Mouse (Mus musculus) midbrain, postnatal 0 days (tissue): ENCODE data around the gene 1110008L16Rik. TPM values are rescaled to one million over a fixed set of nuclear protein-coding genes. Genes with fewer than 3 reads are reported as not detected.
"Not testable (repeated sequence)": the region's sequence is repeated elsewhere in the genome, so short reads cannot be mapped to it uniquely, and the experiment has no call there.

Source experiments
- ATAC-seq: fragments of 200-750 bp; cut with Nextera tagmentation; 2 replicates; pipeline ENCODE4 v1.8.0; 2017; ENCODE audit warnings: moderate number of reproducible peaks, mild to moderate bottlenecking, moderate TSS enrichment, moderate library complexity; ENCODE audit not compliant: low FRiP score
- DNase-seq: peaks from one replicate; pipeline ENCODE4 v3.0.0-alpha.2; 2015; ENCODE audit warnings: low spot score
- H3K27ac ChIP-seq: fragments of 300-500 bp; sonication (generic); 2 replicates; pipeline ENCODE4 v1.5.1; 2014; ENCODE audit warnings: low read depth, mild to moderate bottlenecking, low read length, mixed read lengths
- H3K27me3 ChIP-seq: fragments of 300-500 bp; sonication (generic); 2 replicates; pipeline ENCODE4 v1.6.1; 2014; ENCODE audit warnings: low read length, control low read depth, mixed read lengths; ENCODE audit not compliant: insufficient read depth
- H3K36me3 ChIP-seq: fragments of 300-500 bp; sonication (generic); 2 replicates; pipeline ENCODE4 v1.6.1; 2014; ENCODE audit warnings: low read length, control low read depth, mixed read lengths; ENCODE audit not compliant: insufficient read depth
- H3K4me1 ChIP-seq: fragments of 300-500 bp; sonication (generic); 2 replicates; pipeline ENCODE4 v1.6.1; 2014; ENCODE audit warnings: mild to moderate bottlenecking, control low read depth, antibody characterized with exemption, low read length, mixed read lengths; ENCODE audit not compliant: insufficient read depth
- H3K4me2 ChIP-seq: fragments of 300-500 bp; sonication (generic); 2 replicates; pipeline ENCODE4 v1.6.1; 2014; ENCODE audit warnings: low read depth, mild to moderate bottlenecking, low read length, mixed read lengths; ENCODE audit not compliant: poor library complexity, severe bottlenecking
- H3K4me3 ChIP-seq: fragments of 300-500 bp; sonication (generic); 2 replicates; pipeline ENCODE4 v1.5.1; 2014; ENCODE audit warnings: low read depth, mild to moderate bottlenecking, low read length, moderate library complexity
- H3K9ac ChIP-seq: fragments of 300-500 bp; sonication (generic); replicated peaks from 2 replicates; pipeline ENCODE4 v1.6.1; 2014; ENCODE audit warnings: mild to moderate bottlenecking, low read length, moderate library complexity, mixed read lengths; ENCODE audit not compliant: poor library complexity, severe bottlenecking
- H3K9me3 ChIP-seq: fragments of 300-500 bp; sonication (generic); 2 replicates; pipeline ENCODE4 v1.6.1; 2016; ENCODE audit warnings: low read length, control low read depth
- CTCF ChIP-seq: IDR thresholded peaks from 2 replicates; pipeline ENCODE4 v1.5.1; 2016; ENCODE audit warnings: antibody characterized with exemption, mild to moderate bottlenecking
- WGBS: fragments of 180-500 bp; shearing (Covaris S2); extraction: QIAGEN DNeasy Blood & Tissue Kit; methylation state at CpG from one replicate; pipeline ENCODE4 v1.1.7; 2014; 5-methylcytosine and 5-hydroxymethylcytosine counted together
- polyA plus RNA-seq: library from polyadenylated mRNA; unstranded; fragments of >200 nt; fragmentation: Nextera tagmentation; extraction: Ambion mirVana; gene quantifications from 2 replicates; pipeline ENCODE4 v1.2.1, GENCODE M21; 2015
- total RNA-seq: library from RNA; depleted of rRNA; stranded (reverse); fragments of >200 nt; gene quantifications from 2 replicates; pipeline ENCODE4 v1.2.3, GENCODE M21; 2014

The 1110008L16Rik gene
- total and polyA plus RNA-seq, 2 experiments from 2014 or later, result 6.5 to 8.9 TPM

GRCm38 (mm10) chr12:55389132-55390081 is 90.0 kb downstream of the 1110008L16Rik start:
- Histone ChIP-seq H3K9ac (no peak overlapping the region), H3K4me3 (no peak overlapping the region), H3K9me3 (no peaks in the 10 kb centered on the region), H3K27me3 (no peaks in the 10 kb centered on the region), H3K4me2 (no peak overlapping the region), H3K36me3 (no peaks in the 10 kb centered on the region), H3K4me1 (no peaks in the 10 kb centered on the region), H3K27ac (no peak overlapping the region)
- TF ChIP-seq CTCF, result no peak
- ATAC-seq (no peak), DNase-seq (no peak)
- WGBS, result 82% methylated on average over 17 of the region's 17 CpGs

DNA sequence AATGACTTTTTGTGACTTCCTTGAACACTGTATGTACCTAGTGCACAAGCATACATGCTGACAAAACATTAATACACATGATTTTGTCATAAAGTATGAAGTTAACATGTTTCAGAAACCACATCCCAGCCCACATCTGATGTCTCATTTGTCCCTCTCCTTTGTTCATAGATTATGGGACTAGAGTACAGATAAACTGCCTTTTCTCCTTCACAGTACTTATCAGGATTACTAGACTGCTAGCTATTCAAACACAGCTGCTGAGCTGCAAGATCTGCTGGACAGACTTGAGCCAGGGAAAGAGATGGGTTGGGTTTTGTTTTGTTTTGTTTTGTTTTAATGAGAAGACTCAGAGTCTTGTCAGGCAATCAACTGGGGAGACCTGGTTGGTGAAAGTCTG is 92.7 kb downstream of the 1110008L16Rik start:
- no peak overlapping the region for H3K9ac ChIP-seq
- ATAC-seq (no peak), DNase-seq (no peak)
- no peak for TF ChIP-seq CTCF
- H3K27ac ChIP-seq, result no peak overlapping the region
- H3K9me3 ChIP-seq, result no peaks in the 10 kb centered on the region
- no peak overlapping the region for H3K4me2 ChIP-seq
- H3K4me1 ChIP-seq, result no peaks in the 10 kb centered on the region
- H3K27me3 ChIP-seq, result no peaks in the 10 kb centered on the region
- H3K4me3 ChIP-seq, result no peak overlapping the region
- H3K36me3 ChIP-seq, result no peaks in the 10 kb centered on the region

GRCm38 (mm10) chr12:55392733-55393577 is 93.6 kb downstream of the 1110008L16Rik start:
- Histone ChIP-seq H3K9me3 (no peaks in the 10 kb centered on the region), H3K4me2 (no peak overlapping the region), H3K36me3 (no peaks in the 10 kb centered on the region), H3K9ac (no peak overlapping the region), H3K27me3 (no peaks in the 10 kb centered on the region), H3K27ac (no peak overlapping the region), H3K4me1 (peaks cover 2% of the 10 kb centered on the region; the same call in 1 of the 2 replicates), H3K4me3 (no peak overlapping the region)
- WGBS, result 83% methylated on average over 11 of the region's 11 CpGs
- TF ChIP-seq CTCF, result no peak
- ATAC-seq (no peak), DNase-seq (no peak)

DNA sequence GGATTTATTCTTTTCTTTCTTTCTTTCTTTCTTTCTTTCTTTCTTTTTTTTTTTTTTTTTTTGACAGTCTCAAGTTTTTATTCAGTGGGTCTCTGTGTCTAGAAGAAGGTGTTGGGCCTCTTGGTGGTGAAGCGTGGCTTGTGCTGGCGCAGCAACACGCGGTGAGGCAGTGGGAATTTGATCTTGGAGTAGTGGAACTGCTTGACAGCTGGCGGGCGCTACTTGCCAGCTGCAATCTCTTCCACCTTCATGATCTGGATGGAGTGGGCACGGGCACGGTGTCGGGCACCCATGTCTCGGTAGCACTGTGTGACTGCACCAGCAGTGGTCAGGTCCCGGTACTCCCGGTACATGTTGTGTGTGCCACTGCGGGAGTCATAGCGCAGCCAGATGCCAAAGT is 96.2 kb downstream of the 1110008L16Rik start:
- H3K4me2 ChIP-seq, H3K27ac ChIP-seq, DNase-seq, H3K27me3 ChIP-seq, H3K9me3 ChIP-seq, H3K36me3 ChIP-seq, ATAC-seq, H3K9ac ChIP-seq, H3K4me3 ChIP-seq: not testable (repeated sequence)
- WGBS, result 91% methylated on average over 14 of the region's 14 CpGs
- H3K4me1 ChIP-seq, result peaks cover 11% of the 10 kb centered on the region; the same call in 1 of the 2 replicates

DNA sequence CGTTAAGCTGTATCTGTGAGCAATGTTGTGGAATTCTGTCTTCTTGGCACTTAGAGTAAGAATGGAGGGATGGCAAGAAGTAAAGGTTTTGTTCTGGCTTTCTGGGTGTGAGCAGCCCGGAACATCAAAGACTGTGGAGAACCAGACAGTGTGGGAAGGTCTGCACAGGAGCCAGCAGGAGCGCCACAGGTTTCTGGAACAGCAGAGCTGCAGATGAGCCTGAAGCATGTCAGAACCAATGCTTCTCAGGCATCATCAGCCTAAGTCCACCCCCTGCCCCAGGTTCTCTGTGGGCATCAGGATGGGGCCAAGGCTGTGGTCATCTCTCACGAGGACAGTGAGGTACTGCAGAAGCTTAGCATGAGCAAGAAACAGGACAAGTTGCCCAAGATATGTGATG is 97.2 kb downstream of the 1110008L16Rik start:
- WGBS, result 94% methylated on average over 4 of the region's 4 CpGs
- DNase-seq (no peak), ATAC-seq (no peak)
- no peak overlapping the region for H3K27ac ChIP-seq
- peaks cover 11% of the 10 kb centered on the region; the same call in 1 of the 2 replicates for H3K4me1 ChIP-seq
- no peak for TF ChIP-seq CTCF
- H3K9me3 ChIP-seq, result no peaks in the 10 kb centered on the region
- H3K4me3 ChIP-seq, result no peak overlapping the region
- H3K9ac ChIP-seq, result no peak overlapping the region
- H3K27me3 ChIP-seq, result no peaks in the 10 kb centered on the region
- no peaks in the 10 kb centered on the region for H3K36me3 ChIP-seq
- H3K4me2 ChIP-seq, result no peak overlapping the region
